Mouse (Mus musculus) mature B cell (primary cell): ENCODE data around the gene Casp2.

ENCODE experiments used
- in situ Hi-C: fragments of 300-500 bp; cut with MboI; formaldehyde crosslinking; loops from 2 replicates; pipeline ENCODE4 v1.14.3; 2019

Gene Casp2

GRCm38 (mm10) chr6:42264626-42265312, at the start of gene Casp2:
Gene Casp2 (plus strand): TSS chr6:42264985.
- in situ Hi-C loops: no loop called here

GRCm38 (mm10) chr6:42215028-42215427, 49.8 kb upstream of the Casp2 start, which contains the start of gene Tas2r144:
Gene Tas2r144 (plus strand): TSS chr6:42215328.
- in situ Hi-C loops: no loop called here

- in situ Hi-C loops: no loop called here
Observed at GRCm38 (mm10) chr6:42222286-42222685, 42.5 kb upstream of the Casp2 start.

GRCm38 (mm10) chr6:42225046-42225445, 39.7 kb upstream of the Casp2 start:
- in situ Hi-C loops: no loop called here

- in situ Hi-C loops: no loop called here
Observed at GRCm38 (mm10) chr6:42227240-42228101, 37.3 kb upstream of the Casp2 start.

GRCm38 (mm10) chr6:42229610-42230009, 35.2 kb upstream of the Casp2 start:
- in situ Hi-C loops: loop anchor here (10.0 kb wide), 1 partner anchor 355 kb away; no protein-coding TSS in a partner anchor

GRCm38 (mm10) chr6:42231191-42231590, 33.6 kb upstream of the Casp2 start:
- in situ Hi-C loops: loop anchor here (10.0 kb wide), 1 partner anchor 354 kb away; no protein-coding TSS in a partner anchor

GRCm38 (mm10) chr6:42237276-42237805, 27.4 kb upstream of the Casp2 start:
- in situ Hi-C loops: loop anchor here (10.0 kb wide), 1 partner anchor 347 kb away; no protein-coding TSS in a partner anchor

GRCm38 (mm10) chr6:42241311-42242045, 23.3 kb upstream of the Casp2 start:
- in situ Hi-C loops: no loop called here

GRCm38 (mm10) chr6:42245711-42246353, 19.0 kb upstream of the Casp2 start, which contains the start of gene Gstk1:
Gene Gstk1 (plus strand): TSS chr6:42245935.
- in situ Hi-C loops: no loop called here

GRCm38 (mm10) chr6:42247173-42247572, 17.6 kb upstream of the Casp2 start:
- in situ Hi-C loops: no loop called here

GRCm38 (mm10) chr6:42247981-42248380, 16.8 kb upstream of the Casp2 start:
- in situ Hi-C loops: no loop called here

GRCm38 (mm10) chr6:42251791-42252190, 13.0 kb upstream of the Casp2 start:
- in situ Hi-C loops: no loop called here

GRCm38 (mm10) chr6:42253103-42253502, 11.7 kb upstream of the Casp2 start:
- in situ Hi-C loops: no loop called here

- in situ Hi-C loops: no loop called here
Observed at GRCm38 (mm10) chr6:42257303-42257863, 7.4 kb upstream of the Casp2 start.

GRCm38 (mm10) chr6:42260430-42260829, 4.4 kb upstream of the Casp2 start:
- in situ Hi-C loops: no loop called here

GRCm38 (mm10) chr6:42261524-42262170, 3.1 kb upstream of the Casp2 start, which contains the start of gene Tmem139:
Gene Tmem139 (plus strand): TSS chr6:42261970.
- in situ Hi-C loops: no loop called here

GRCm38 (mm10) chr6:42265391-42266330, 876 bp downstream of the Casp2 start:
- in situ Hi-C loops: no loop called here

GRCm38 (mm10) chr6:42270817-42271216, 6.0 kb downstream of the Casp2 start:
- in situ Hi-C loops: no loop called here
